Comparison of ENCODE assay signal across 8 mouse cellular contexts in genomic region chr9:20959430-20959938, GRCm38 (mm10). TPM values are rescaled to one million over a fixed set of nuclear protein-coding genes. Genes with fewer than 3 reads are reported as not detected.
DNase-seq lines count a peak whose midpoint lies in the region; ATAC-seq and TF ChIP-seq lines count a peak whose summit lies in the region.

Dnmt1 (minus strand) TSS chr9:20959888.

- no peaks in the 10 kb centered on the region for H3K9me3 ChIP-seq in lung, embryonic 14.5 days (ENCODE audit: low read depth, low read length)
- H3K9me3 ChIP-seq in embryonic facial prominence, embryonic 10.5 days, result no peaks in the 10 kb centered on the region
- no peaks in the 10 kb centered on the region for H3K9me3 ChIP-seq in heart, postnatal 0 days (replicated peaks; ENCODE audit: control insufficient read depth, low read length)
- no peaks in the 10 kb centered on the region for H3K9me3 ChIP-seq in neural tube, embryonic 14.5 days (ENCODE audit: control insufficient read depth, low read length)

- intact Hi-C loops in left cerebral cortex, postnatal 4 days (cut with DNase I), result no loop called here

- H3K9ac ChIP-seq in lung, embryonic 14.5 days, result no peak within 1 kb of the TSS
- no peak within 1 kb of the TSS for H3K9ac ChIP-seq in heart, postnatal 0 days (replicated peaks; ENCODE audit: low read depth, low read length)
- no peak within 1 kb of the TSS for H3K9ac ChIP-seq in neural tube, embryonic 14.5 days (replicated peaks; ENCODE audit: low read depth, low read length)

- H3K4me1 ChIP-seq in lung, embryonic 14.5 days (ENCODE audit: insufficient read depth), result no peaks in the 10 kb centered on the region
- H3K4me1 ChIP-seq in embryonic facial prominence, embryonic 10.5 days, result no peaks in the 10 kb centered on the region
- no peaks in the 10 kb centered on the region for H3K4me1 ChIP-seq in heart, postnatal 0 days (ENCODE audit: control insufficient read depth, insufficient read depth)
- H3K4me1 ChIP-seq in neural tube, embryonic 14.5 days (ENCODE audit: control insufficient read depth, insufficient read depth, low read length), result no peaks in the 10 kb centered on the region

- 81% methylated on average over 2 of the region's 2 CpGs for WGBS in lung, embryonic 14.5 days
- WGBS in embryonic facial prominence, embryonic 10.5 days, result 90% methylated on average over 2 of the region's 2 CpGs
- WGBS in heart, postnatal 0 days, result 77% methylated on average over 2 of the region's 2 CpGs
- WGBS in neural tube, embryonic 14.5 days, result 87% methylated on average over 2 of the region's 2 CpGs

- H3K27me3 ChIP-seq in lung, embryonic 14.5 days (ENCODE audit: insufficient read depth, low read length), result no peaks in the 10 kb centered on the region
- H3K27me3 ChIP-seq in embryonic facial prominence, embryonic 10.5 days (replicated peaks; ENCODE audit: low read depth, poor library complexity, severe bottlenecking), result no peaks in the 10 kb centered on the region
- H3K27me3 ChIP-seq in heart, postnatal 0 days (ENCODE audit: control insufficient read depth, insufficient read depth, low read length), result no peaks in the 10 kb centered on the region
- no peaks in the 10 kb centered on the region for H3K27me3 ChIP-seq in neural tube, embryonic 14.5 days (ENCODE audit: control insufficient read depth, insufficient read depth, low read length)

- ATAC-seq in lung, embryonic 14.5 days (ENCODE audit: insufficient read depth), result no peak
- no peak for ATAC-seq in heart, postnatal 0 days (ENCODE audit: insufficient read depth, low read depth)
- no peak for ATAC-seq in neural tube, embryonic 14.5 days (ENCODE audit: low read depth)

- TF ChIP-seq EP300 in heart, postnatal 0 days (IDR thresholded peaks at IDR 0.05; ENCODE audit: low read depth), result no peak

- no peak within 1 kb of the TSS for H3K27ac ChIP-seq in lung, embryonic 14.5 days (ENCODE audit: low read depth)
- H3K27ac ChIP-seq in embryonic facial prominence, embryonic 10.5 days (replicated peaks), result no peak within 1 kb of the TSS
- H3K27ac ChIP-seq in heart, postnatal 0 days (ENCODE audit: low read depth), result no peak within 1 kb of the TSS
- H3K27ac ChIP-seq in neural tube, embryonic 14.5 days (ENCODE audit: low read depth, low read length), result no peak within 1 kb of the TSS

- no peak for DNase-seq in lung, embryonic 14.5 days
- no peak for DNase-seq in lung, postnatal 25 days (ENCODE audit: low spot score)
- DNase-seq in embryonic facial prominence, embryonic 10.5 days (ENCODE audit: low spot score), result no peak
- no peak for DNase-seq in heart, postnatal 0 days (ENCODE audit: low spot score)
- no peak for DNase-seq in left cerebral cortex, postnatal 4 days
- DNase-seq in testis, postnatal 14 days (ENCODE audit: low spot score), result no peak
- no peak for DNase-seq in lung, adult 18-20 months

- no peak within 1 kb of the TSS for H3K4me3 ChIP-seq in lung, embryonic 14.5 days (ENCODE audit: low read depth, low read length)
- H3K4me3 ChIP-seq in embryonic facial prominence, embryonic 10.5 days, result no peak within 1 kb of the TSS
- H3K4me3 ChIP-seq in heart, postnatal 0 days (ENCODE audit: low read depth, low read length), result no peak within 1 kb of the TSS
- no peak within 1 kb of the TSS for H3K4me3 ChIP-seq in neural tube, embryonic 14.5 days (ENCODE audit: low read depth, low read length)

- TF ChIP-seq CTCF in lung, embryonic 14.5 days (IDR thresholded peaks at IDR 0.05; ENCODE audit: low read depth), result no peak
- TF ChIP-seq CTCF in heart, postnatal 0 days (IDR thresholded peaks at IDR 0.05; ENCODE audit: low read depth), result no peak

- H3K4me2 ChIP-seq in lung, embryonic 14.5 days, result no peak within 1 kb of the TSS
- H3K4me2 ChIP-seq in heart, postnatal 0 days (ENCODE audit: low read depth, low read length), result no peak within 1 kb of the TSS
- H3K4me2 ChIP-seq in neural tube, embryonic 14.5 days (ENCODE audit: low read depth, low read length), result no peak within 1 kb of the TSS

- H3K36me3 ChIP-seq in lung, embryonic 14.5 days (ENCODE audit: insufficient read depth), result peaks cover 10% of the 10 kb centered on the region; the same call in 1 of the 2 replicates
- H3K36me3 ChIP-seq in embryonic facial prominence, embryonic 10.5 days (replicated peaks), result peaks cover 15% of the 10 kb centered on the region; the same call in 1 of the 2 replicates
- H3K36me3 ChIP-seq in heart, postnatal 0 days (replicated peaks; ENCODE audit: control insufficient read depth, insufficient read depth, low read length), result no peaks in the 10 kb centered on the region
- H3K36me3 ChIP-seq in neural tube, embryonic 14.5 days (ENCODE audit: control insufficient read depth, insufficient read depth, low read length), result no peaks in the 10 kb centered on the region

RNA-seq across cellular contexts. Expression of gene Dnmt1, which starts in this region (rescaled TPM):
- 77.0 and 82.1 TPM in 2 replicates for polyA plus RNA-seq in lung, embryonic 14.5 days (2014; fragmentation: Nextera tagmentation; extraction: Ambion mirVana)
- polyA plus RNA-seq in embryonic facial prominence, embryonic 10.5 days (2016; fragmentation: Nextera tagmentation; extraction: Ambion mirVana), result 168 and 176 TPM in 2 replicates
- total RNA-seq in heart, postnatal 0 days (2014; rRNA removed; ENCODE audit: low replicate concordance), result 27.4 and 56.9 TPM in 2 replicates
- polyA plus RNA-seq in heart, postnatal 0 days (2015; fragmentation: Nextera tagmentation; extraction: Ambion mirVana), result 15.4 and 16.1 TPM in 2 replicates
- 10 to 100 TPM; 86.1 to 88.5 TPM for total RNA-seq in left cerebral cortex, postnatal 4 days (2021)
- 41.1 and 42.7 TPM in 2 replicates for polyA plus RNA-seq in neural tube, embryonic 14.5 days (2014; fragmentation: Nextera tagmentation; extraction: Ambion mirVana)
